Mouse (Mus musculus): Measurements from ENCODE around the gene Atp8a1. TPM values are rescaled to one million over a fixed set of nuclear protein-coding genes. Genes with fewer than 3 reads are reported as not detected.
A peak's percentile ranks its signal among the peaks of the same experiment; 100 is the strongest.

The Atp8a1 gene
- total RNA-seq, 2 experiments from 2014 or later: 169 to 192 TPM

DNA sequence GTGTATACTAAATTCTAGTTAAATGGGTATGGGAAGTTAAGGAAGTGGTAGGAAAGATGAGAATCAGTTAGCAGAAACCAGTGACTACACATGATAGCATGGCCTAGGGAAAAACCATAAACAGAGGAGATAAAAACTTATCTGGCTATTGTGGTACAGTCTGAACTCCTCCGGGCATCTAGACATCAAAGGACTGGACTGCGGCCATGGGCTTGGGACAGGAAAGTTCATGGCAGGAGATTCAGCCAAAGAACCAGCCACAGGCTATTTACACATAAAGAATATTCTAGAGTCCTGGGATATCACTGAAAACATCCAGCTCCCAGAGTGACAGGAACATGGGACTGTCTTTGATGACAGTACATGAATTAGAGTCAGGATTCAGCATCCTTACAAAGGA is 73.0 kb downstream of the Atp8a1 start:
- DNase-seq (ENCODE audit: low spot score in 2 of 2): no peak

GRCm38 (mm10) chr5:67768708-67769107 is 78.5 kb downstream of the Atp8a1 start:
- peak in 1 of 2 experiments; percentile 27 for DNase-seq (ENCODE audit: low spot score in 2 of 2)

DNA sequence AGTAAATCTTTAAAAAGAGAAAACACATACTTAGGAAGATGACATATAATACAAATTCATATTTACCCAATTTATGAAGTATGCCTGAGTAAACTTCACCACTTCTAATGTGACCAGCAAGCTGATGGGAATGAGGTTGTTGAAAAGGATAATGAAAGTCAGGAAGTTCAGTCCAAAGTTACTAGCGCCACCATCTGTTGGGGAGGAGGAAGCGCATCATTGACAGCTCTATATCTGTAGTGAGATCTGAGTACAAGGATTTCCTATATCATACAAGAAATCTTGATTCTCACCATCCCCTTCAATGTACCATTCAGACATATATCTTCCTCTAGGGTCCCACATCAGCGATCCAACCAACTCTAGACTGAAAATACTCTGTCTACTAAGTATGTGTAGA is 82.4 kb downstream of the Atp8a1 start:
- no peak for DNase-seq (ENCODE audit: low spot score in 2 of 2)

GRCm38 (mm10) chr5:67758126-67758525 is 89.1 kb downstream of the Atp8a1 start:
- no peak for DNase-seq (ENCODE audit: low spot score in 2 of 2)

DNA sequence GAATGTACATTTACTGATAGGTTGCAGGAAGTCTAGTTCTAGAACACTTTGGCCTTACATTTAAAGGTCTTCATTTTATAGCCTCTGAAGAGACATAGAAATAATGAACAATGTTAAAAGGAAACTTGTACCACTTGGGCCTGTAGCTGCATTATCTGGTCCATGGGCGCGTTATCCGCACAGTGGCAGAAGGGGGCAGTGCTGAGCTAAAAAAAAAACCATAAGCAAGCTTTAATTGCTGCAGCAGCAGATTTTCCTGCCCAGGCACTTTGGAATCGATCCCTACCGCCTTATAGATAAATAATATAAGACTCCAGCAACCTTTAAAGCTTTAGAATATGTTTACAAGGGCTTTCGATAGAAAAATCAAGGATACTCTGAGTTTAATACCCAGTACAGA is 91.1 kb downstream of the Atp8a1 start:
- peak; percentile 36 to 40 for DNase-seq (ENCODE audit: low spot score in 2 of 2)

- no peak for DNase-seq (ENCODE audit: low spot score in 2 of 2)
Observed at GRCm38 (mm10) chr5:67753057-67753456, 94.2 kb downstream of the Atp8a1 start.

DNA sequence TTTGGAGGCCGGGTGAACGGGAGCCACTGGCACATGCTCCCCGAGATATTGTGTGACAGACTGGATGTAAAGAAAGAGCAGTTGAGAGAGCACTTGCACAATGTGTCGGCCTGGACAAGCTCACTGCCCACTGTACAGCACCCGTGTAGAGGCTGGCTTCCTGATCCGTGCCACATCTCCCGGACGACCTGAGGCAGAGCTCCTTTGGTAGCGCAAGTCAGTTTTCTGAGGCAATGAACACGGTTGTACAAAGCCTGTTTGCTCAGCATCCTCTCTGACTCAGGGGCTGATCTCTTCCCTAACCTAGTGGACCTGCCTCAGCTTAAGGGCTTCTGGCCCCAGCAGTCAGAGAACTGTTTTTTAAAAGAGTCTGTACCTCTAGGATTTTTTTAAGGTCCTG is 94.6 kb downstream of the Atp8a1 start:
- DNase-seq (ENCODE audit: low spot score in 2 of 2): no peak

DNA sequence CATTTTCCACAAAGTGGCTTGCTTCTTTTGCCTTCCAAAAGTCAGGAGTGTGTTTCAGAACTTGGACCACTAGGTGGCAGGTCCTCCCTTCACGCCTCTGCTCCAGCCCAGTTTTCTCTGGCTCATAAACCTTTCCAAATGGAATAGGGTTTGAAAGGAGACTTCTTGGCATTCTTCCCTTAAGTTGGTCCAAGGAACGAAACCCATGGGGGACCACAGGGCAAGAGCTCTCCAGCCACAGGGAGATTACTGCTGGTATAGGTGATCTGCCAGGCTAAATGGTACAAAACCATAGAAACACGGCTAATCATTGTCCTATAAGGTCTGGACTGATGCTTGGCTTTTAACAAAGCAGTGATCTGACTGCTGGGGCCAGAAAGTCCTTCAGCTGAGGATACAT is 95.2 kb downstream of the Atp8a1 start:
- DNase-seq (ENCODE audit: low spot score in 2 of 2): peak; percentile 58 to 61

DNA sequence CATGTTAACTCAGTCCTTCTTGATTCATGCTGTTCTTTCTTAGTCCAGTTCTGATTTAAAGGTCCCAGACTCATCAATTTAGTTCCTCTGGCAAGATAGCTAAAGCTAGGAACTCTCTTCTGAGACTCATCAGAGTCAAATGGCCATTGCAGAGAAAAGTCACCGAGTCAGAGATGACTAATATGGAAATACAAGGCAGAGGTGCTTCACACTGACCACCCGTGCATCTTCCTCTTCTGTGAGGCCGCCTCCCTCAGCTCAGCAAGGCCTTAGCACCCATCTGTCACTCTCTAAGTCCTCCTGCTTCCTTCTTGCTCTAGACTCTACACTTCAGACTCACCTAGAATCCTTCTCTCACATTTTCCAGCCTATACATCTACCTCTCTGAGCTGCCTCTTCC is 108.0 kb downstream of the Atp8a1 start:
- DNase-seq (ENCODE audit: low spot score in 2 of 2): no peak

- DNase-seq (ENCODE audit: low spot score in 2 of 2): no peak
Observed at GRCm38 (mm10) chr5:67738133-67738532, 109.1 kb downstream of the Atp8a1 start.

DNA sequence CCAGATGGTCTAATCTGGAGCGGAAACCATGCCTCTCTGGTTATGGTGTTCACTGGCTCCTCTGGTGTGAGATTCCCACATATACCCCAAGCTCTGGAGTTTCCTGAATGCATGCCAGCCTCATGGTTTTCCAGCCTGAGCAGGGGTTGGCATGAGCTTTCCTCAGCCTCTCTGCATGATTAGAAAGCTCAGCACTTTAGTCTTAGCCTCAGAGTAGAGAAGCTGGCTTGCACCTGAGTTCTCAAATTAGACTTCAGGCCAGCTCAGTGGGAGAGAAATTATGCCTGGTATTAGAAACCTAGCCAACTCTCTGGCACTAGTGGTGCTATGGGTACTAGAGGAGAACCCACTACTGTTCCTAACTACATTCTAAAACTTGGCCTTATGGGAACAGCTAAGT is 111.5 kb downstream of the Atp8a1 start:
- no peak for DNase-seq (ENCODE audit: low spot score in 2 of 2)

- DNase-seq (ENCODE audit: low spot score in 2 of 2): no peak
Observed at GRCm38 (mm10) chr5:67733551-67734258, 113.5 kb downstream of the Atp8a1 start.

DNA sequence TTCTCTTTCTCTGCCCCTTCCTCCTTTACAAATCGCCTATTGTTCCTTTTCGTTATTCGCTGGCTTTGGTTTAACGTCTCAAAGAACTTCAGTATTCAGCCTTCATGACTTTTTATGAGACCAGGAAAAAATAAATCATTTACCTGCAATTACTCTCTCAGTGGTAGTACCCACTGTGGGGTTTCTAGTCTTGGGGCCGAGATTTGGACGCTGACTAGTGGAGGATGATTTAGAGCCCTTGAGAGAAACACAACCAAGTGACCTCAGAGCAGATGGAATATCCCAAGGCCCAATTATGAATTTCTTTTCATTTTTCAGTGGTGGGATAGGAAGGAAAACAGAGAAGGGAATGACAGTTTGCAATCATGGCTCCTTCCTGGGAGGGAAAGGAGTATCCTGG is 114.1 kb downstream of the Atp8a1 start:
- no peak for DNase-seq (ENCODE audit: low spot score in 2 of 2)

DNA sequence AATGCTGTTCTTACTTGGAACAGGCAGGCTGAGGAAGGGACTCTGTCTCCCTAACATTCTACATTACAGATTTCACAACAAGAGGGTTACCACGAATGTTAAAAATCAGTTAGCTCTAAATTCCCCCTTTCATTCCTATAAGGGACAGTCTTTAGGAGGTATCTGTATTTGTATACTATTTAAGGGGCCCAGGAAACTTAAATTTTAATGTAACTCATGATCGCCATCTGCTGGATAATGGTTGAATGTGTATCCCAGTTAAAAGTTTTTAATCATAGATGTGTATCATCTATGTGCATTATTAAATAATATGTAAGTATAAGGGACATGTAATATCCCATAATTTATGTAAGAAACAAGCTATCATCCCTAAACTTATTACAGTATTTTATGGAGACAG is 119.5 kb downstream of the Atp8a1 start:
- DNase-seq (ENCODE audit: low spot score in 2 of 2): peak in 1 of 2 experiments; percentile 10

DNA sequence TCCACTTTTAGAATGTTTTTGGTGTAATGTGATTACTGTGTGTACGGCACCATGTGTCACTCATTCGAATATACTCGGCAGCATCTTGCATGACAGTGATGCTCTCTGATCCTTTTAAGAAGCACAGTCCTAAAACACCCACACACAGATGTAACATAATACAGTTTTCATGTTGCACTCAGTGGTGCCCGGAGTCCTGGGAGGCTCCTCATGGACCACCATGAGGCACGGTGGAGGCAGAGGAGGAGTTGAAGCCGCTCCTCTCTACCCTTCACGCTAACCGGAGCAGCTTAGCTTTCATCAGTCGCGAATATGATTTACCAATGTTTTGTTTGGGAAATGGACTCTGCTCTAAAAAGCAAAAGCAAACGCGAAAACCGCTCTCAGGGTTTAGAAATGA is 120.4 kb downstream of the Atp8a1 start:
- no peak for DNase-seq (ENCODE audit: low spot score in 2 of 2)

DNA sequence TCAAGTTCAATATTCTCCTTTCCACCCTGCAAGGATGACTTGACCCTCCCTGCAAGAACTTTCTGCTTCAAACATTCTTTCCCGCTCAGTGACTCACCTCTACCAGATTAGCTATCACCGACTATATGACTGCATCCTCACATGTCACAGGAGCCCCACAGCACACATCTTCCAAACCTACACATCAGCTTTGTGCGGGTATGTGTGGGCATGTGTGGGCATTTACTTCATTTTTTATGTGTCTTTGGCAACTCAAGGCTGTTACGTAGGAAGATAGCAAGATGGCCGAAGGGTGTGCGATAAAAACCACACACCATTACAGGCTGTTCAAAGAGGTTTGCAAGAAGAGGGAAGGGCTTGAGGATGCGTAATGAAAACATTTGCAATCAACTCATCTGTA is 145.6 kb downstream of the Atp8a1 start:
- peak in 1 of 2 experiments; percentile 18 for DNase-seq (ENCODE audit: low spot score in 2 of 2)

- DNase-seq (ENCODE audit: low spot score in 2 of 2): no peak
Observed at GRCm38 (mm10) chr5:67699418-67699817, 147.8 kb downstream of the Atp8a1 start.

GRCm38 (mm10) chr5:67698176-67698575 is 149.1 kb downstream of the Atp8a1 start:
- no peak for DNase-seq (ENCODE audit: low spot score in 2 of 2)

DNA sequence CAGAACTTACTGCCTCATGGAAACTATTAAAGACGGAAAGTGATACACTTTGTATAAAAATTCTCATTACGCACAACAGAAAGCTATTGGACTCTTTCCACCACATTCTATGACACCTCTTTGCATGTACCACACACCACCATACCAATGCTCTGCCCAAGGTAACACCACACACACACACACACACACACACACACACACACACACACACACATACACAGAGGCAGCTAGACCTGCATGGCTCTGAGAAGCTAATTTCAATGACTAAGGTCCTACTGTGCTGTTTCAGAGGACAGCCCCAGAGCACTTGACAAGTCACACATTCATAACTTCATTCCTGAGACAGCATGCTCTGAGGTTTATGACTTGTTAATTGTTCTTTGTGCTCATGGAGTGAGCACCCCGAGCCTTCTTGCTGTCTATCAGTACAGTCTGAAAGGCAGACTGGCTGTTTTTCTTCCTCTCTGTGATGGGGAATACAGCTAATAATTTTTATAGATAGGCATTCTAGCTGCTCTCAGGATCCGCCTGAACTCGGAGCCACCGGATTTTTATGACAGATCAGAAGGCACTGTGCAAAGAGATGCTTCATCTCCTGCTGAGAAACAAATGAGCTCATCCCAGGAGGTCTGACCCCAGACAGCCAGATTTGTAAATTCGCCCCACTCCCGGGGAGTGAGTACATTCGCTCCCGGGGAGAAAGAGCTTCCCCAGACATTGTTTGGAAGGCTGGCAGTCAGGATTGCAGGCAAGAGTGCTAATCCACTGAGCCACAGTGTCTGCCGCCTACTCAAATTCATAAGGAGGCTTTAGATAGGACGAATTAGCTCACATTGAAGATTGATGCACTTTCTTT is 150.3 kb downstream of the Atp8a1 start:
- DNase-seq (ENCODE audit: low spot score in 2 of 2): peak; percentile 18 to 44

DNA sequence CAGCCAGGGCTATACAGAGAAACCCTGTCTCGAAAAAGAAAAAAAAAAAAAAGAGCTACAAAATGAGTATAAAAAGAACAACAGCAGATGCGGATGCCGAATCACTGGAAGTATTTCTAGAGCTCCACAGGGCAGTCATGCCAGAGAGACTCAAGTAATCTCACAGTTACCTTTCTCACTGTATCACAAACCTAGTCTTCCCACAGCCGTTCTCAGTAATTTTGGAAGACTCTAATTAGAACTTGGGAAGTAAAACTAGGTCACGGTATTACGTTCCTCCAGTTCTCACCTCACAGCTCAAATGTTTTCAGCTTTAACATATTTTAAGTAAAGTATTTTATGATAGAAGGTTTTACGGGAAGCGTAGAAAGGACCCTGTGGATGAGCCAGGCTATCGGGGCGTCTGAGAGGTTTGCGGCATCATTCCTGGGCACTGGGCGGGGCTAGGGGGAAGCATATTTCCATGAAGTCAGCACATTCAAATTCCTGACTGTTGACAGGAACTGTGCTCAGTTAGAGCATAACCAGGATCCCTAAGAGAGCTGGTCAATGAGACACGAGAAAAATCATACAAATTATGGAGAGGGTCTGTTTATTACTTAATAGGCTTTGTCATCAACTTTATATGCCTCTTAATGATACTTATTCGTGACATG is 152.1 kb downstream of the Atp8a1 start:
- no peak for DNase-seq (ENCODE audit: low spot score in 2 of 2)

- DNase-seq (ENCODE audit: low spot score in 2 of 2): no peak
Observed at GRCm38 (mm10) chr5:67690336-67690735, 156.9 kb downstream of the Atp8a1 start.

- no peak for DNase-seq (ENCODE audit: low spot score in 2 of 2)
Observed at GRCm38 (mm10) chr5:67688001-67688400, 159.2 kb downstream of the Atp8a1 start.

Measured in left cerebral cortex, adult 18-20 months (tissue).